Mouse (Mus musculus): ENCODE results near the gene Rnf141.

Gene Rnf141

GRCm38 (mm10) chr7:110762605-110763180 is 81.6 kb downstream of the Rnf141 start:
- DNase-seq (ENCODE audit: low spot score), result no peak

GRCm38 (mm10) chr7:110756440-110756839 is 87.8 kb downstream of the Rnf141 start:
- no peak for DNase-seq (ENCODE audit: low spot score)

DNA sequence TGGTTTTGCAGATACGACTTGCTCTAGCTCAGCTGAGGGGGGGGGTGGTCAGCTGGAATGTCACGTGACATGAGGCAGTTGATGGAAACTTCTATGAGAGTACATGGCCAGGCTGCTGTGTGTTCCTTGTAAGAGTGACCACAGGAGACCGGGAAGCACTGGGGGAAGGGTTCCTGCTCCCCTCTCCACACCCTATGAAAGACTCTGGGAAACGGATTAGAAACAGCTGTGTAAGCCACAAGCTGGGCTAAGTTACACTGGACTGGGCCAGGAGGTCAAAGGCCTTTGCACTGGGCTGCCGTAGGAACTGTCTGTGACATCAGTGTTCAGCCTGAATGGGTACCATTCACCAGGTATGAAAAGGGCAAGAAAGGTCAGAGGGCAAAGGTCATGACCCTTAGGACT is 90.3 kb downstream of the Rnf141 start:
- DNase-seq (ENCODE audit: low spot score), result no peak

- no peak for DNase-seq (ENCODE audit: low spot score)
Observed at GRCm38 (mm10) chr7:110753310-110753709, 90.9 kb downstream of the Rnf141 start.

- DNase-seq (ENCODE audit: low spot score), result no peak
Observed at GRCm38 (mm10) chr7:110751634-110752033, 92.6 kb downstream of the Rnf141 start.

- no peak for DNase-seq (ENCODE audit: low spot score)
Observed at GRCm38 (mm10) chr7:110750834-110751233, 93.4 kb downstream of the Rnf141 start.

Data from retina, embryonic 14.5 days (tissue).